ENCODE assay signal across 9 mouse cellular contexts in genomic region chr3:142640201-142640600, GRCm38 (mm10). TPM values are rescaled to one million over a fixed set of nuclear protein-coding genes. Genes with fewer than 3 reads are reported as not detected.
DNase-seq lines count a peak whose midpoint lies in the region; ATAC-seq and TF ChIP-seq lines count a peak whose summit lies in the region.
"Had no signal": no experiment of that assay in that cellular context is flagged by ENCODE, and none has a peak within 500 bp of the region (broad histone marks: within the 10 kb centered on the region; RNA-seq: fewer than 3 reads in every experiment).

No protein-coding gene starts in this region.

- H3K9me3 ChIP-seq in kidney, embryonic 15.5 days (replicated peaks), result no peaks in the 10 kb centered on the region

- no peak overlapping the region for H3K9ac ChIP-seq in kidney, embryonic 15.5 days

- H3K4me2 ChIP-seq in kidney, embryonic 15.5 days, result peak overlapping the region; percentile 34; the same call in 1 of the 2 replicates

- no peaks in the 10 kb centered on the region for H3K4me1 ChIP-seq in cortical plate, adult 2 months (ENCODE audit: control insufficient read depth, insufficient read depth, low read length)
- 0 out of 2 replicates have a peak, but pooled peaks cover 6% of the 10 kb centered on the region for H3K4me1 ChIP-seq in kidney, embryonic 15.5 days

- peak; percentile 49 for TF ChIP-seq CTCF in cortical plate, adult 2 months (IDR thresholded peaks at IDR 0.05; ENCODE audit: extremely low read depth, insufficient read depth, low read length)

- 4% methylated on average over 9 of the region's 9 CpGs for WGBS in kidney, embryonic 15.5 days

- H3K4me3 ChIP-seq in cortical plate, adult 2 months (ENCODE audit: insufficient read depth, low read length), result no peak overlapping the region
- no peak overlapping the region for H3K4me3 ChIP-seq in kidney, embryonic 15.5 days (replicated peaks)

- ATAC-seq in kidney, embryonic 15.5 days (replicated peaks; ENCODE audit: low FRiP score), result 0 out of 2 replicates have a peak, but pooled peaks have one; percentile 49

- no peaks in the 10 kb centered on the region for H3K36me3 ChIP-seq in kidney, embryonic 15.5 days

- DNase-seq in B cell, adult 2 months, result peak; percentile 78 to 79
- peak; percentile 38 for DNase-seq in Muller cell, postnatal 12 days (ENCODE audit: inconsistent ontology term)
- DNase-seq in heart, adult 8-10 months (ENCODE audit: low spot score), result peak; percentile 63
- peak; percentile 56 to 57 for DNase-seq in lung, adult 18-20 months
- DNase-seq in ovary, postnatal 36 days (ENCODE audit: low spot score), result peak; percentile 64
- peak; percentile 18 to 45 for DNase-seq in urinary bladder, postnatal 36 days (ENCODE audit: low spot score in 2 of 2)

- TF ChIP-seq POLR2A in cortical plate, adult 2 months (IDR thresholded peaks at IDR 0.05; ENCODE audit: extremely low read depth, insufficient read depth, low read length), result no peak

- H3K27ac ChIP-seq in cortical plate, adult 2 months (ENCODE audit: insufficient read depth, low read length), result no peak overlapping the region
- H3K27ac ChIP-seq in kidney, embryonic 15.5 days, result no peak overlapping the region

- H3K27me3 ChIP-seq in kidney, embryonic 15.5 days, result no peaks in the 10 kb centered on the region

RNA-seq across cellular contexts. Expression of gene Gbp2, which starts 19.8 kb away (rescaled TPM):
- 3.0 and 3.9 TPM in 2 replicates for polyA plus RNA-seq in cortical plate, adult 2 months (2012; rRNA removed)
- 10 to 100 TPM; 10.2 to 12.4 (median 11.5) TPM for total RNA-seq in heart, adult 8-10 months (2022)
- polyA plus RNA-seq in kidney, embryonic 15.5 days (2015; fragmentation: Nextera tagmentation; extraction: Ambion mirVana), result 0.95 and 1.7 TPM in 2 replicates

RNA-seq across cellular contexts. Expression of gene Gbp2b, which starts 45.6 kb away (rescaled TPM):
- polyA plus RNA-seq in cortical plate, adult 2 months (2012; rRNA removed), result not detected in 2 replicates
- total RNA-seq in heart, adult 8-10 months (2022), result under 1 TPM in 2 of 4 experiments, not detected in 2; 0.19 to 0.52 TPM
- polyA plus RNA-seq in kidney, embryonic 15.5 days (2015; fragmentation: Nextera tagmentation; extraction: Ambion mirVana), result 0.05 TPM in 1 of 2 replicates, not detected in the other
- total RNA-seq: layer of hippocampus, adult 18-20 months had no signal
